Comparison of ENCODE assay signal across 21 mouse cellular contexts in the genomic region with DNA sequence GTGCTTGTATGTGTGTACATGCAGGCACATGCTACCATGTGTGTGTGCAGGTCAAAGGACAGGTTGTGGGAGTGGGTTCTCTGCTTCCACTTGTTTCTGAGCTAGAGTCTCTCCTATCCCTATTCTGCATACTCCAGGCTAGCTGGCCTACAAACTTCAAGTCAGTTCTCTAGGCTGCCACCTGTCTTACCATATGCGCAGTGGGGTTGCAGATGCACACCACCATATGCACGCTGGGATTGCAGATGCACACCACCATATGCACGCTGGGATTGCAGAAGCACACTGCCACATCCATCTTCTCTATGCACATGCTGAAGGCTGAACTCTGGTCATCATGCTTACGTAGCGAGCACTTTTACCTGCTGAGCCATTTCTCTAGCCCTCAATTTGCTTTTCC. TPM values are rescaled to one million over a fixed set of nuclear protein-coding genes. Genes with fewer than 3 reads are reported as not detected.
"Had no signal": no experiment of that assay in that cellular context is flagged by ENCODE, and none has a peak within 500 bp of the region (broad histone marks: within the 10 kb centered on the region; RNA-seq: fewer than 3 reads in every experiment).

No protein-coding gene starts in this region.

- H3K9me3 ChIP-seq: limb, embryonic 10.5 days; limb, embryonic 13.5 days; liver, embryonic 12.5 days; liver, embryonic 15.5 days; lung, embryonic 15.5 days; midbrain, embryonic 13.5 days had no signal

- H3K4me2 ChIP-seq: limb, embryonic 13.5 days; liver, embryonic 12.5 days; liver, embryonic 15.5 days; lung, embryonic 15.5 days; midbrain, embryonic 13.5 days had no signal

- H3K4me1 ChIP-seq: limb, embryonic 13.5 days; liver, embryonic 12.5 days; liver, embryonic 15.5 days; lung, embryonic 15.5 days had no signal

- H3K27ac ChIP-seq: limb, embryonic 10.5 days; limb, embryonic 13.5 days; liver, embryonic 12.5 days; liver, embryonic 15.5 days; lung, embryonic 15.5 days; midbrain, embryonic 13.5 days had no signal

- H3K36me3 ChIP-seq: limb, embryonic 10.5 days; limb, embryonic 13.5 days; liver, embryonic 12.5 days; liver, embryonic 15.5 days; lung, embryonic 15.5 days; midbrain, embryonic 13.5 days had no signal

- H3K4me3 ChIP-seq: limb, embryonic 10.5 days; limb, embryonic 13.5 days; liver, embryonic 12.5 days; liver, embryonic 15.5 days; lung, embryonic 15.5 days; midbrain, embryonic 13.5 days had no signal

- ATAC-seq: intestine, postnatal 0 days; liver, embryonic 12.5 days; midbrain, embryonic 13.5 days had no signal

- H3K9ac ChIP-seq: limb, embryonic 13.5 days; liver, embryonic 12.5 days; liver, embryonic 15.5 days; lung, embryonic 15.5 days; midbrain, embryonic 13.5 days had no signal

- DNase-seq: kidney, adult 2 months; kidney, postnatal 10 days; kidney, postnatal 36 days; liver; lung, adult 18-20 months; lung, postnatal 10 days; lung, postnatal 36 days; thymus, adult 18-20 months; thymus, postnatal 36 days had no signal

- H3K27me3 ChIP-seq: liver, embryonic 12.5 days; liver, embryonic 15.5 days; lung, embryonic 15.5 days had no signal

RNA-seq across cellular contexts. Expression of gene Sox1, which starts 54.1 kb away (rescaled TPM):
- polyA plus RNA-seq: intestine, postnatal 0 days; kidney, adult 2 months; kidney, embryonic 14.5 days; limb, embryonic 10.5 days; limb, embryonic 13.5 days; liver, embryonic 12.5 days; liver, embryonic 15.5 days; lung, embryonic 15.5 days; small intestine, adult 2 months; spleen, adult 2 months; stomach, embryonic 16.5 days; urinary bladder, adult 2 months had no signal
